Mouse (Mus musculus) bone marrow macrophage, adult 2 months (primary cell): ENCODE data around the gene Lin28b. TPM values are rescaled to one million over a fixed set of nuclear protein-coding genes. Genes with fewer than 3 reads are reported as not detected.

Experiments
- H3K27ac ChIP-seq: 2 replicates; pipeline ENCODE4 v1.5.1; 2012; ENCODE audit warnings: low read depth, low read length; ENCODE audit not compliant: insufficient read depth
- H3K4me1 ChIP-seq: 2 replicates; pipeline ENCODE4 v1.6.1; 2012; ENCODE audit warnings: low read length; ENCODE audit not compliant: control insufficient read depth, insufficient read depth
- H3K4me3 ChIP-seq: 2 replicates; pipeline ENCODE4 v1.5.1; 2012; ENCODE audit warnings: mild to moderate bottlenecking, low read length, moderate library complexity; ENCODE audit not compliant: insufficient read depth
- CTCF ChIP-seq: IDR thresholded peaks from 2 replicates; pipeline ENCODE4 v1.5.1; 2012; ENCODE audit warnings: low read depth, mild to moderate bottlenecking, low read length, moderate library complexity
- POLR2A ChIP-seq: IDR thresholded peaks from 2 replicates; pipeline ENCODE4 v1.6.1; 2012; ENCODE audit warnings: mild to moderate bottlenecking, low read depth, low read length, borderline replicate concordance
- polyA plus RNA-seq: library from polyadenylated mRNA; stranded (reverse); fragments of >200 nt; gene quantifications from 2 replicates; pipeline ENCODE4 v1.2.4, GENCODE M21; 2012; ENCODE audit not compliant: missing spikeins, insufficient read depth, insufficient read length

Gene Lin28b
- polyA plus RNA-seq, 1 experiment: not detected

DNA sequence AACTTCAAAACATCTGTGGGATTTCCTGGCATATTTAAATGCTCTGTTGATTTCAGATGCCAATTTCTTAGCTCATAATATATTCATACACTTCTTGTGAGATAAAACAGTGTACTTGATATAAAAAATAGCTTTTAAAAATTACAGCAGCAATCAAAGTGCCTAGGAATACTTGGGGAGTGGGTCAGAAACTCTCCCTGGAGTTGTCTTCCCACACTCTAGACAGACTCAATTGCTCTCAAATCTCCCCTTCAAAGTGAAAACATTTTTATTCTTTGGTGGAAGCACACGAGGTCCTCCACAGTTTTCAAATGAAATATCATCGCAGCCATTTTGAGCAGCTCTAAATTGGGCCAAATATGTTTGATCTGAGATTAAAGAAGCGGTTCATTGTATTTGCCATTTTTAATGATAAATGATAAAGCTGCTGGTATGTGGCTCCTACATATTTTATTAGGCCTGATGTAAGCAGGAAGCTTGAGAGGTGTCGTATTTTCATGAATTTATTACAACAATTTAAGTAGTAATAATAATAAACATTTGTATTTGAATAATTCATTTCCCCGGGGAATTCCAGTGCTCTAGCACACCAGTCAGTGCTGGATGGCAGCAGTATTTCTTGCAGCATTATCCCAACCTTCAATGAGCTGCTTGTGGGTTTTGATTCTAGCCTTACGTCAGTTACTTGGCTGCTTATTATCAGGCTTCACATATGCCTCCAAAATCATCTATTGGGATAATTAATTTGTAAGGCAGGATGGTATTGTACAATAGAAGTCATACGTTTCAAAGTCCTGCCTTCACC, 157.8 kb downstream of the Lin28b start:
- Histone ChIP-seq H3K4me1 (no peaks in the 10 kb centered on the region), H3K27ac (no peak overlapping the region), H3K4me3 (no peak overlapping the region)
- no peak for TF ChIP-seq CTCF
- TF ChIP-seq POLR2A: no peak

Other genes with a start within 250 kb of the Lin28b start
- gene Bves, start 150.6 kb downstream of the Lin28b start, polyA plus RNA-seq: not detected in 2 replicates
- 11.0 and 12.1 TPM in 2 replicates for gene Hace1, start 91.4 kb upstream of the Lin28b start, polyA plus RNA-seq